Mouse (Mus musculus) urinary bladder, adult 18-20 months (tissue): ENCODE results near the gene Gm266.
"Not testable (repeated sequence)": the region's sequence is repeated elsewhere in the genome, so short reads cannot be mapped to it uniquely, and the experiment has no call there.

Source experiments
- DNase-seq, 2 experiments: peaks; one replicate each; pipeline ENCODE4 v3.0.0; 2022; ENCODE audit warnings: low spot score in 2 of 2, mixed read lengths in 2 of 2

Gene Gm266

GRCm38 (mm10) chr12:111485652-111486306 is at the start of gene Gm266:
Gene Gm266, minus strand, starts transcription at chr12:111485823.
- no peak for DNase-seq

GRCm38 (mm10) chr12:111535281-111535680 is 49.7 kb upstream of the Gm266 start:
- no peak for DNase-seq

GRCm38 (mm10) chr12:111533096-111533794 is 47.6 kb upstream of the Gm266 start:
- DNase-seq: no peak

GRCm38 (mm10) chr12:111529192-111529591 is 43.6 kb upstream of the Gm266 start:
- no peak for DNase-seq

GRCm38 (mm10) chr12:111527643-111528281 is 42.1 kb upstream of the Gm266 start:
- no peak for DNase-seq

GRCm38 (mm10) chr12:111524883-111525282 is 39.3 kb upstream of the Gm266 start:
- DNase-seq: no peak

GRCm38 (mm10) chr12:111524469-111524868 is 38.8 kb upstream of the Gm266 start:
- DNase-seq: no peak

- DNase-seq: no peak
These were observed 35.4 kb upstream of the Gm266 start for GRCm38 (mm10) chr12:111520994-111521393.

- DNase-seq: no peak
These were observed 34.2 kb upstream of the Gm266 start for GRCm38 (mm10) chr12:111519821-111520220.

GRCm38 (mm10) chr12:111518391-111518790 is 32.8 kb upstream of the Gm266 start:
- DNase-seq: no peak

- no peak for DNase-seq
These were observed 32.3 kb upstream of the Gm266 start for GRCm38 (mm10) chr12:111517901-111518300.

- DNase-seq: no peak
These were observed 31.2 kb upstream of the Gm266 start for GRCm38 (mm10) chr12:111516826-111517225.

GRCm38 (mm10) chr12:111515920-111516319 is 30.3 kb upstream of the Gm266 start:
- DNase-seq: no peak

GRCm38 (mm10) chr12:111514874-111515649 is 29.4 kb upstream of the Gm266 start:
- DNase-seq: no peak

GRCm38 (mm10) chr12:111514231-111514792 is 28.7 kb upstream of the Gm266 start:
- no peak for DNase-seq

- no peak for DNase-seq
These were observed 28.1 kb upstream of the Gm266 start for GRCm38 (mm10) chr12:111513673-111514072.

GRCm38 (mm10) chr12:111512572-111513063 is 27.0 kb upstream of the Gm266 start:
- DNase-seq: no peak

- not testable (repeated sequence) for DNase-seq
These were observed 22.8 kb upstream of the Gm266 start for GRCm38 (mm10) chr12:111508438-111508837.

- DNase-seq: no peak
These were observed 22.3 kb upstream of the Gm266 start for GRCm38 (mm10) chr12:111507962-111508361.

GRCm38 (mm10) chr12:111507001-111507400 is 21.4 kb upstream of the Gm266 start:
- no peak for DNase-seq

- peak; percentile 87 to 89 for DNase-seq
These were observed 19.3 kb upstream of the Gm266 start for GRCm38 (mm10) chr12:111504904-111505303.

GRCm38 (mm10) chr12:111503571-111503970 is 17.9 kb upstream of the Gm266 start:
- no peak for DNase-seq
